In the genomic region with DNA sequence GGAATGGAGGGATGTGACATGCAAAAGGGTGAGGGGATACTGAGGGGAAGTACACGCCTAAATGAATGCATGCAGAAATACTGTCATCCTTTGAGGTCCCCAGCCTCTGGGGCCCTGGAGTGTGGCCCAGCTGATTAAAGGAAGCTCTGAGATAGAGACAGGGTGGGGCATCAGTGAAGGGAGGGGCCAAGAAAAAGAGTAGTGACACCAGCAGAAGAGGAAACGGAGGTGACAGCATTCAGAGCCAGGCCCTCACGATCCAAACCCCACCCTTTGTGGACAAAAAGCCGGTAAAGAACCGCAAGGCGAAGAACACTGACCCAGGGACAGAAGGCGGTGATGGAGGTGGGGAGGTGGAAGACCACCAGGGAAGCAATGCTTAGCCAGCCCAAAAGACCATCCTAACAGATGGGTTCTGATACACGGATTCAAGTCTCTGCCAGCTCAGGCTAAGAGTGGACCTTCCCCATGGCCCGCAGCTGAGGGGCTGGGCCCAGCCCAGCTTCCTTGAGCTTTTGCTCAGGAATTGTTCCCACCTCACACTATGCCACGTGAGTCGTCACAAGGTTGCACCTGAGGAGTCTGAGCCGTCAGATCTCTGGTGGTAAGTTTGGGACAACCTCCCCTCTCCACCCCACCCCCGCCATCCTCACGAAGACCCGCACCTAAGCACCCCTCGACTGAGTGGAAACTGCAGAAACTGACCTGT, we compare ENCODE assay signal across 8 mouse cellular contexts. TPM values are rescaled to one million over a fixed set of nuclear protein-coding genes. Genes with fewer than 3 reads are reported as not detected.
A peak's percentile ranks its signal among the peaks of the same experiment; 100 is the strongest.
DNase-seq lines count a peak whose midpoint lies in the region; ATAC-seq and TF ChIP-seq lines count a peak whose summit lies in the region.

No protein-coding gene starts in this region.

- no peak for ATAC-seq in hindbrain, embryonic 16.5 days

- no peaks in the 10 kb centered on the region for H3K9me3 ChIP-seq in E14TG2a.4 (ENCODE audit: low read length)
- no peaks in the 10 kb centered on the region for H3K9me3 ChIP-seq in hindbrain, embryonic 16.5 days (ENCODE audit: control insufficient read depth, low read length)

- H3K9ac ChIP-seq in hindbrain, embryonic 16.5 days (ENCODE audit: low read depth, low read length) = peak overlapping the region; percentile 42

- no peak for TF ChIP-seq CTCF in E14TG2a.4 (conservative IDR thresholded peaks at IDR 0.05; ENCODE audit: low read length)

- peak; percentile 29 for DNase-seq in lung, postnatal 14 days
- DNase-seq in spleen, postnatal 14 days (ENCODE audit: low spot score in 2 of 2) = peak; percentile 25 to 56
- no peak for DNase-seq in testis, postnatal 10 days (ENCODE audit: low spot score)
- no peak for DNase-seq in layer of hippocampus, postnatal 14 days (ENCODE audit: low spot score in 2 of 2)
- DNase-seq in adrenal gland, adult (ENCODE audit: inconsistent age in 2 of 2, low spot score in 1 of 2) = no peak

- H3K4me1 ChIP-seq in E14TG2a.4 (replicated peaks; ENCODE audit: low read depth, low read length) = peaks cover 26% of the 10 kb centered on the region
- H3K4me1 ChIP-seq in brown adipose tissue, adult 24 weeks (ENCODE audit: control insufficient read depth, insufficient read depth, insufficient read length, low read length) = no peaks in the 10 kb centered on the region; the same call in 1 of the 2 replicates
- H3K4me1 ChIP-seq in hindbrain, embryonic 16.5 days (ENCODE audit: control insufficient read depth, insufficient read depth, low read depth, low read length) = peaks cover 7% of the 10 kb centered on the region; the same call in 1 of the 2 replicates

- no peaks in the 10 kb centered on the region for H3K36me3 ChIP-seq in E14TG2a.4 (ENCODE audit: insufficient read depth, low read length)
- H3K36me3 ChIP-seq in hindbrain, embryonic 16.5 days (ENCODE audit: control insufficient read depth, insufficient read depth, low read length) = no peaks in the 10 kb centered on the region

- H3K4me2 ChIP-seq in hindbrain, embryonic 16.5 days (ENCODE audit: low read length) = peak overlapping the region; percentile 48

- peak overlapping the region; percentile 71 for H3K4me3 ChIP-seq in E14TG2a.4 (replicated peaks; ENCODE audit: low read length)
- H3K4me3 ChIP-seq in brown adipose tissue, adult 24 weeks (ENCODE audit: insufficient read depth, low read depth, low read length) = peak overlapping the region; percentile 37; the same call in 1 of the 2 replicates
- peak overlapping the region; percentile 14; the same call in 1 of the 2 replicates for H3K4me3 ChIP-seq in hindbrain, embryonic 16.5 days (ENCODE audit: low read length)

- H3K27me3 ChIP-seq in E14TG2a.4 (ENCODE audit: insufficient read depth, low read length) = peaks cover 30% of the 10 kb centered on the region
- peaks cover 6% of the 10 kb centered on the region; the same call in 1 of the 2 replicates for H3K27me3 ChIP-seq in hindbrain, embryonic 16.5 days (replicated peaks; ENCODE audit: control insufficient read depth, insufficient read depth, low read length)

- H3K27ac ChIP-seq in brown adipose tissue, adult 24 weeks (replicated peaks; ENCODE audit: low read depth, low read length) = no peak overlapping the region
- H3K27ac ChIP-seq in hindbrain, embryonic 16.5 days (ENCODE audit: low read depth, low read length) = no peak overlapping the region

- WGBS in hindbrain, embryonic 16.5 days = 47% methylated on average over 16 of the region's 16 CpGs

RNA-seq across cellular contexts. Expression of a gene that starts 0.4 kb away (rescaled TPM):
- 278 and 386 TPM in 2 replicates for polyA plus RNA-seq in brown adipose tissue, adult 24 weeks (2012; ENCODE audit: insufficient read depth, insufficient read length, missing spikeins)
- polyA plus RNA-seq in hindbrain, embryonic 16.5 days (2015; fragmentation: Nextera tagmentation; extraction: Ambion mirVana) = 2.7 and 3.2 TPM in 2 replicates
- total RNA-seq in layer of hippocampus, postnatal 14 days (2021) = 10 to 100 TPM; 43.7 to 53.3 TPM

Comparison
In these comparisons a context has a peak if more than half of its experiments do, and no peak if none do; other contexts are left out.
1. H3K4me3 ChIP-seq: peak in every context shown above with its lines; median percentile 71 in E14TG2a.4; 37 in brown adipose tissue, adult 24 weeks; 14 in hindbrain, embryonic 16.5 days.
2. DNase-seq: peak in lung, postnatal 14 days (single experiment) and spleen, postnatal 14 days (2 of 2); none in testis, postnatal 10 days (single experiment), layer of hippocampus, postnatal 14 days (0 of 2) and adrenal gland, adult (0 of 2).
3. RNA of a gene that starts 0.4 kb away (polyA plus RNA-seq): 278 to 386 TPM in brown adipose tissue, adult 24 weeks; 2.7 to 3.2 TPM in hindbrain, embryonic 16.5 days; every median in the first group is over 10 times any median in the second.